Mouse (Mus musculus) heart, adult 2 months (tissue): Measurements from ENCODE around the gene Fancc. TPM values are rescaled to one million over a fixed set of nuclear protein-coding genes. Genes with fewer than 3 reads are reported as not detected.

Experiments
- DNase-seq, 2 experiments: peaks; one replicate each; pipeline ENCODE4 v3.0.0; 2021
- H3K27ac ChIP-seq: fragments of 200-600 bp; 2 replicates; pipeline ENCODE4 v1.8.1; 2022
- H3K27me3 ChIP-seq: fragments of 200-500 bp; 2 replicates; pipeline ENCODE4 v1.6.1; 2012; ENCODE audit warnings: mild to moderate bottlenecking, low read length, inconsistent platforms, mixed read lengths; ENCODE audit not compliant: control insufficient read depth, insufficient read depth
- H3K36me3 ChIP-seq: fragments of 200-500 bp; 2 replicates; pipeline ENCODE4 v1.6.1; 2012; ENCODE audit warnings: low read length, inconsistent platforms; ENCODE audit not compliant: control insufficient read depth, insufficient read depth
- H3K4me1 ChIP-seq: fragments of 200-500 bp; 2 replicates; pipeline ENCODE4 v1.6.1; 2011; ENCODE audit warnings: low read length; ENCODE audit not compliant: control insufficient read depth, insufficient read depth
- H3K4me3 ChIP-seq: fragments of 200-600 bp; 2 replicates; pipeline ENCODE4 v1.8.1; 2022
- H3K79me2 ChIP-seq: fragments of 200-500 bp; replicated peaks from 2 replicates; pipeline ENCODE4 v1.6.1; 2012; ENCODE audit warnings: mild to moderate bottlenecking, inconsistent platforms, low read length, moderate library complexity, mixed read lengths; ENCODE audit not compliant: control insufficient read depth, insufficient read depth
- H3K9ac ChIP-seq: fragments of 200-500 bp; 2 replicates; pipeline ENCODE4 v1.6.1; 2012; ENCODE audit warnings: low read depth, mild to moderate bottlenecking, control low read depth, inconsistent platforms, low read length, mixed read lengths
- CTCF ChIP-seq: fragments of 200-600 bp; IDR thresholded peaks from 2 replicates; pipeline ENCODE4 v1.8.1; 2022; ENCODE audit warnings: antibody characterized with exemption, mild to moderate bottlenecking, moderate library complexity
- EP300 ChIP-seq: fragments of 200-500 bp; IDR thresholded peaks from 2 replicates; pipeline ENCODE4 v1.6.1; 2011; ENCODE audit warnings: low read depth, low read length, control low read depth; ENCODE audit not compliant: insufficient read depth
- POLR2A ChIP-seq: fragments of 200-500 bp; IDR thresholded peaks from 2 replicates; pipeline ENCODE4 v1.6.1; 2011; ENCODE audit warnings: mild to moderate bottlenecking, low read depth, low read length, control low read depth; ENCODE audit not compliant: insufficient read depth
- WGBS: fragments of 180-500 bp; shearing (Covaris S2); methylation state at CpG from one replicate; pipeline ENCODE4 v1.1.7; 2018; 5-methylcytosine and 5-hydroxymethylcytosine counted together
- intact Hi-C: fragments of 180-260 bp; cut with DNase I; formaldehyde crosslinking; loops from one replicate; pipeline ENCODE4 v1.15.1; 2025
- polyA plus RNA-seq: library from polyadenylated mRNA; depleted of rRNA; stranded (reverse); fragments of >200 nt; gene quantifications from 2 replicates; pipeline ENCODE4 v1.2.3, GENCODE M21; 2012
- total RNA-seq, 2 experiments: library from RNA; stranded (reverse); gene quantifications; 2 replicates each; pipeline ENCODE4 v1.2.3; 2021

The Fancc gene
- total and polyA plus RNA-seq, 3 experiments: 3.3 to 3.7 (median 3.6) TPM

GRCm38 (mm10) chr13:63256146-63256545 is 240.9 kb downstream of the Fancc start:
- DNase-seq: peak in 1 of 2 experiments; percentile 24
- H3K36me3 ChIP-seq: peaks cover 54% of the 10 kb centered on the region
- TF ChIP-seq CTCF (no peak), EP300 (no peak), POLR2A (no peak)
- no peak overlapping the region for H3K4me3 ChIP-seq
- no peak overlapping the region for H3K9ac ChIP-seq
- intact Hi-C loops: loop anchor here (1.0 to 5.0 kb wide), 4 partner anchors 15 to 144 kb away; no protein-coding TSS in a partner anchor
- H3K27me3 ChIP-seq: no peaks in the 10 kb centered on the region
- peak overlapping the region; percentile 93 for H3K27ac ChIP-seq
- peaks cover 14% of the 10 kb centered on the region for H3K79me2 ChIP-seq
- 26% methylated on average over 6 of the region's 6 CpGs for WGBS
- peaks cover 59% of the 10 kb centered on the region for H3K4me1 ChIP-seq

GRCm38 (mm10) chr13:63255519-63256011 is 241.5 kb downstream of the Fancc start:
- H3K4me1 ChIP-seq: peaks cover 55% of the 10 kb centered on the region
- intact Hi-C loops: loop anchor here (1.0 to 5.0 kb wide), 4 partner anchors 15 to 143 kb away; no protein-coding TSS in a partner anchor
- TF ChIP-seq EP300 (peak; percentile 91), CTCF (no peak)
- no peak overlapping the region for H3K9ac ChIP-seq
- no peaks in the 10 kb centered on the region for H3K27me3 ChIP-seq
- peaks cover 14% of the 10 kb centered on the region for H3K79me2 ChIP-seq
- no peak overlapping the region for H3K4me3 ChIP-seq
- 5% methylated on average over 5 of the region's 5 CpGs for WGBS
- H3K36me3 ChIP-seq: peaks cover 58% of the 10 kb centered on the region
- H3K27ac ChIP-seq: peak overlapping the region; percentile 93
- DNase-seq: peak; percentile 74 to 83

- H3K4me3 ChIP-seq: no peak overlapping the region
- peaks cover 58% of the 10 kb centered on the region for H3K4me1 ChIP-seq
- H3K27me3 ChIP-seq: no peaks in the 10 kb centered on the region
- H3K36me3 ChIP-seq: peaks cover 66% of the 10 kb centered on the region
- peak in 1 of 2 experiments; percentile 21 for DNase-seq
- H3K79me2 ChIP-seq: peaks cover 18% of the 10 kb centered on the region
- no peak overlapping the region for H3K9ac ChIP-seq
- TF ChIP-seq EP300: no peak
- no peak for TF ChIP-seq POLR2A
- no peak for TF ChIP-seq CTCF
- H3K27ac ChIP-seq: peak overlapping the region; percentile 93
- 43% methylated on average over 7 of the region's 7 CpGs for WGBS
- intact Hi-C loops: no loop called here
These were observed 243.0 kb downstream of the Fancc start for GRCm38 (mm10) chr13:63253886-63254636.

- Histone ChIP-seq H3K27me3 (no peaks in the 10 kb centered on the region), H3K9ac (peak overlapping the region; percentile 41), H3K79me2 (peaks cover 15% of the 10 kb centered on the region), H3K27ac (peak overlapping the region; percentile 93), H3K4me1 (peaks cover 54% of the 10 kb centered on the region), H3K4me3 (no peak overlapping the region), H3K36me3 (peaks cover 64% of the 10 kb centered on the region)
- WGBS: 15% methylated on average over 5 of the region's 5 CpGs
- intact Hi-C loops: no loop called here
- TF ChIP-seq EP300 (peak; percentile 56; the same call in 1 of the 2 replicates), POLR2A (no peak)
- peak; percentile 51 to 53 for DNase-seq
These were observed 243.9 kb downstream of the Fancc start for GRCm38 (mm10) chr13:63253147-63253546.

DNA sequence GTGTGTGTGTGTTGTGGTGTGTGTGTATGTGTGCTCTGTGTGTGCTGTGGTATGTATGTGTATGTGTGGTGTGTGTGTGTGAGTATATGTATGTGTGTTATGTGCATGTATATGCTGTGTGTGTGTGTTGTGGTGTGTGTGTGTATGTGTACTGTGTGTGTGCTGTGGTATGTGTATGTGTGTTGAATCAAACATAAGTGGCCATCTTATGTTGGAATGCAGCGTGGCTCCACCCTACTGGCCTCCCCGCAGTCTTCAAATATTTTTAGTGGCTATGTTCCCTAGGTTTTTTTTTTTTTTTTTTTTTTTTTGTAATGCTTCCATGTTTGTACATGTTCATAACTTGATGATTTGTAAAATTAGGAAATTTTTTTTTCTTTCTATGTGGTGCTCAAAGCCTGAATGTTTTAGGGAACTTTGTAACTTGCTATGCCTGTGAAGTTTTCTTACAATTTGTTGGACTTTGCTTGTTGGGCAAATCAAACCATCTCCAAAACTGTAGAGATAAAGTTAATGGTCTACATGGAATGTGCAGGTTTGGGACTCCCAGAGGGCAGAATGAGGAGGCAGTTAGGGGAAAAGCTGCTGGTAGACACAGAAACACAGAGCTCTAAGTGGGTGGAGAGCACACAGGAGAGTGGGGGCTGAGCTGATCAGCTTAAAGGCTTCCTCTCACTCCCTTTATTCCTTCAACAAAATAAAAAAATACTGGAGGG is 244.6 kb downstream of the Fancc start:
- peaks cover 13% of the 10 kb centered on the region for H3K79me2 ChIP-seq
- H3K9ac ChIP-seq: peak overlapping the region; percentile 50
- 39% methylated on average over 2 of the region's 2 CpGs for WGBS
- no peak for TF ChIP-seq EP300
- TF ChIP-seq POLR2A: no peak
- TF ChIP-seq CTCF: no peak
- peak overlapping the region; percentile 93 for H3K27ac ChIP-seq
- H3K27me3 ChIP-seq: no peaks in the 10 kb centered on the region
- peak in 1 of 2 experiments; percentile 21 for DNase-seq
- peaks cover 67% of the 10 kb centered on the region for H3K36me3 ChIP-seq
- peaks cover 53% of the 10 kb centered on the region for H3K4me1 ChIP-seq
- H3K4me3 ChIP-seq: no peak overlapping the region
- intact Hi-C loops: no loop called here
